Mouse (Mus musculus) embryonic fibroblast, embryonic 13.5 days (primary cell): ENCODE measurements around the gene Macrod1.

Source experiments
- CTCF ChIP-seq: IDR thresholded peaks from 2 replicates; pipeline ENCODE4 v1.5.1; 2011; ENCODE audit warnings: mild to moderate bottlenecking, control low read depth, low read length, moderate library complexity, borderline replicate concordance; ENCODE audit not compliant: insufficient read depth
- POLR2A ChIP-seq: IDR thresholded peaks from 2 replicates; pipeline ENCODE4 v1.6.1; 2011; ENCODE audit warnings: low read depth, mild to moderate bottlenecking, control low read depth, low read length, moderate library complexity

DNA sequence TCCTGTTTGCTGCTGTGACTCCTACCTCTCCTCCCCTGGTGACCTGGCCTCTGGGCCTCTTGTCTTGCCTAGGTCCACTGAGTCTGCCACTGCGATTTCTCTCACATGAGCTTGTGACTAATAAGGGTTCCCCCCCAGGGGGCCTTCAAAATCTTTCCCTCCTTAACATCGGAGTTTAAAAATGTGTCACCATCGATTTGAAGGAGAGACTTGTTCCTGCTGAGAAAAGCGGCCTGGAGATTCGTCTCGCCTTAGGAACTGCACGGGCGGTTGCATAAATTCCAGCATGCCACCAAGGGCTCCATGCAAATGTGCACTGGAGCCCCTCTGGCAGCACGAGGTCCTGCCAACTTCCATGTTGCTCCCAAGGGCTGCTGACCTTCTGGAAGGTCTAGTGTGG lies 21.1 kb downstream of the Macrod1 start:
- no peak for TF ChIP-seq POLR2A
- TF ChIP-seq CTCF: no peak
